Mouse (Mus musculus) CH12.LX (cell line): Measurements from ENCODE around the gene Fezf2.

ENCODE experiments used
- CHD1 ChIP-seq: IDR thresholded peaks from 2 replicates; pipeline ENCODE4 v1.6.1; 2012; ENCODE audit warnings: low read depth, low read length, improper control_type of control experiment, inconsistent platforms
- CHD2 ChIP-seq: IDR thresholded peaks from 2 replicates; pipeline ENCODE4 v1.6.1; 2011; ENCODE audit warnings: low read length, improper control_type of control experiment
- CTCF ChIP-seq, 2 experiments: IDR thresholded peaks in 1 of 2; conservative IDR thresholded peaks in 1 of 2; 2 replicates each; pipeline ENCODE4 v1.5.1; 2011 to 2012; ENCODE audit warnings: low read depth in 2 of 2, low read length in 2 of 2, improper control_type of control experiment in 1 of 2, inconsistent platforms in 1 of 2, mild to moderate bottlenecking in 1 of 2, moderate library complexity in 1 of 2
- E2F4 ChIP-seq: IDR thresholded peaks from 2 replicates; pipeline ENCODE4 v1.6.1; 2011; ENCODE audit warnings: low read depth, low read length, improper control_type of control experiment; ENCODE audit not compliant: insufficient replicate concordance
- EP300 ChIP-seq: IDR thresholded peaks from 2 replicates; pipeline ENCODE4 v1.6.1; 2011; ENCODE audit warnings: low read length, improper control_type of control experiment
- KAT2A ChIP-seq: IDR thresholded peaks from 2 replicates; pipeline ENCODE4 v1.6.1; 2012; ENCODE audit warnings: low read length, improper control_type of control experiment, inconsistent platforms; ENCODE audit not compliant: insufficient replicate concordance
- MAX ChIP-seq: IDR thresholded peaks from 2 replicates; pipeline ENCODE4 v1.6.1; 2011; ENCODE audit warnings: low read length, improper control_type of control experiment
- MEF2A ChIP-seq: IDR thresholded peaks from 2 replicates; pipeline ENCODE4 v1.6.1; 2014; ENCODE audit warnings: low read depth, mild to moderate bottlenecking, inconsistent platforms, low read length, improper control_type of control experiment, borderline replicate concordance
- POLR2A ChIP-seq: IDR thresholded peaks from 2 replicates; pipeline ENCODE4 v1.6.1; 2011; ENCODE audit warnings: low read depth, mild to moderate bottlenecking, improper control_type of control experiment, low read length
- SIN3A ChIP-seq: IDR thresholded peaks from 2 replicates; pipeline ENCODE4 v1.6.1; 2012; ENCODE audit warnings: low read length, improper control_type of control experiment, inconsistent platforms
- TCF12 ChIP-seq: IDR thresholded peaks from 2 replicates; pipeline ENCODE4 v1.6.1; 2014; ENCODE audit warnings: low read depth, mild to moderate bottlenecking, inconsistent platforms, low read length, improper control_type of control experiment
- USF1 ChIP-seq: IDR thresholded peaks from 2 replicates; pipeline ENCODE4 v1.6.1; 2014; ENCODE audit warnings: low read depth, mild to moderate bottlenecking, inconsistent platforms, low read length, improper control_type of control experiment
- ZKSCAN1 ChIP-seq: IDR thresholded peaks from 2 replicates; pipeline ENCODE4 v1.6.1; 2012; ENCODE audit warnings: low read depth, inconsistent platforms, low read length, improper control_type of control experiment, borderline replicate concordance

GRCm38 (mm10) chr14:12394318-12394717 is 46.3 kb upstream of the Fezf2 start:
- TF ChIP-seq CTCF (conservative IDR thresholded peaks at IDR 0.05 in 1 of 2, IDR thresholded peaks at IDR 0.05 in 1 of 2; ENCODE audit: low read depth in 2 of 2, low read length in 2 of 2) (no peak), ZKSCAN1 (no peak), POLR2A (no peak), MAX (no peak), E2F4 (no peak), EP300 (no peak), USF1 (no peak), CHD1 (no peak), MEF2A (no peak), KAT2A (no peak), TCF12 (no peak), SIN3A (no peak), CHD2 (no peak)
